10 mouse cellular contexts compared by ENCODE assay signal in genomic region chr7:98968082-98968674, GRCm38 (mm10).
DNase-seq lines count a peak whose midpoint lies in the region; ATAC-seq lines count a peak whose summit lies in the region.
"Had no signal": no experiment of that assay in that cellular context is flagged by ENCODE, and none has a peak within 500 bp of the region (broad histone marks: within the 10 kb centered on the region; RNA-seq: fewer than 3 reads in every experiment).

No protein-coding gene starts in this region.

- peak overlapping the region; percentile 43 for H3K4me2 ChIP-seq in heart, embryonic 14.5 days (ENCODE audit: low read length)
- peak overlapping the region; percentile 14; the same call in 1 of the 2 replicates for H3K4me2 ChIP-seq in embryonic facial prominence, embryonic 11.5 days (ENCODE audit: low read depth, low read length)
- H3K4me2 ChIP-seq in limb, embryonic 15.5 days: peak overlapping the region; percentile 22; the same call in 1 of the 2 replicates

- no peaks in the 10 kb centered on the region for H3K27me3 ChIP-seq in heart, embryonic 14.5 days (ENCODE audit: control insufficient read depth, insufficient read depth, low read length)
- no peaks in the 10 kb centered on the region for H3K27me3 ChIP-seq in embryonic facial prominence, embryonic 11.5 days (ENCODE audit: control insufficient read depth, insufficient read depth, low read length)
- H3K27me3 ChIP-seq in limb, embryonic 15.5 days: no peaks in the 10 kb centered on the region

- intact Hi-C loops in heart, postnatal 25 days (cut with DNase I): no loop called here

- H3K4me3 ChIP-seq in heart, embryonic 14.5 days (ENCODE audit: control insufficient read depth in 1 of 2, insufficient read depth in 1 of 2, low read depth in 1 of 2, low read length in 2 of 2): peak overlapping the region in 1 of 2 experiments; percentile 6; a peak in 1 of 4 replicates
- no peak overlapping the region for H3K4me3 ChIP-seq in embryonic facial prominence, embryonic 11.5 days (ENCODE audit: low read depth, low read length)
- no peak overlapping the region for H3K4me3 ChIP-seq in limb, embryonic 15.5 days

- H3K36me3 ChIP-seq in heart, embryonic 14.5 days (ENCODE audit: control insufficient read depth, insufficient read depth, low read length): no peaks in the 10 kb centered on the region
- H3K36me3 ChIP-seq in embryonic facial prominence, embryonic 11.5 days (replicated peaks; ENCODE audit: control insufficient read depth, insufficient read depth, low read depth, low read length): no peaks in the 10 kb centered on the region
- H3K36me3 ChIP-seq in limb, embryonic 15.5 days: no peaks in the 10 kb centered on the region

- ATAC-seq in heart, embryonic 14.5 days (ENCODE audit: insufficient number of reproducible peaks, insufficient read depth, low FRiP score, low read depth): no peak
- ATAC-seq in embryonic facial prominence, embryonic 11.5 days (replicated peaks; ENCODE audit: insufficient number of reproducible peaks, low FRiP score, low TSS enrichment, low read depth): no peak
- no peak for ATAC-seq in limb, embryonic 15.5 days (ENCODE audit: insufficient number of reproducible peaks, low FRiP score, low TSS enrichment, low read depth)
- ATAC-seq in megakaryocyte progenitor cell, adult 5-6 weeks (replicated peaks; ENCODE audit: poor library complexity): no peak

- no peak for DNase-seq in heart, postnatal 25 days (ENCODE audit: low spot score)
- peak; percentile 17 for DNase-seq in CD4-positive, CD25-positive, alpha-beta regulatory T cell, adult 2 months (ENCODE audit: low read depth, low spot score)
- DNase-seq in embryonic facial prominence, embryonic 11.5 days (ENCODE audit: low spot score): no peak
- no peak for DNase-seq in ovary, postnatal 10 days (ENCODE audit: low spot score)
- no peak for DNase-seq in gastrocnemius, adult 8-10 months (ENCODE audit: low spot score in 2 of 2)
- DNase-seq: adrenal gland, postnatal 10 days; kidney, adult 11 months had no signal

- peak overlapping the region in 1 of 2 experiments; percentile 12; a peak in 2 of 4 replicates for H3K27ac ChIP-seq in heart, embryonic 14.5 days (replicated peaks in 1 of 2; ENCODE audit: control insufficient read depth in 1 of 2, insufficient read depth in 1 of 2, low read depth in 2 of 2, low read length in 2 of 2)
- no peak overlapping the region for H3K27ac ChIP-seq in embryonic facial prominence, embryonic 11.5 days (replicated peaks; ENCODE audit: low read depth, low read length)
- no peak overlapping the region for H3K27ac ChIP-seq in limb, embryonic 15.5 days

- H3K9me3 ChIP-seq in heart, embryonic 14.5 days (ENCODE audit: control insufficient read depth, low read length): 0 out of 2 replicates have a peak, but pooled peaks cover 6% of the 10 kb centered on the region
- no peaks in the 10 kb centered on the region for H3K9me3 ChIP-seq in embryonic facial prominence, embryonic 11.5 days (replicated peaks; ENCODE audit: control insufficient read depth, low read length)
- no peaks in the 10 kb centered on the region for H3K9me3 ChIP-seq in limb, embryonic 15.5 days

- H3K4me1 ChIP-seq in heart, embryonic 14.5 days (ENCODE audit: control insufficient read depth in 2 of 2, insufficient read depth in 2 of 2, low read length in 2 of 2): peaks cover 16% of the 10 kb centered on the region in 2 experiments
- no peaks in the 10 kb centered on the region for H3K4me1 ChIP-seq in embryonic facial prominence, embryonic 11.5 days (ENCODE audit: control insufficient read depth, insufficient read depth, low read length)
- H3K4me1 ChIP-seq in limb, embryonic 15.5 days: peaks cover 20% of the 10 kb centered on the region

- WGBS in heart, embryonic 14.5 days: 29% methylated on average over 16 of the region's 16 CpGs
- 15% methylated on average over 16 of the region's 16 CpGs for WGBS in embryonic facial prominence, embryonic 11.5 days
- WGBS in limb, embryonic 15.5 days: 19% methylated on average over 16 of the region's 16 CpGs

- H3K9ac ChIP-seq in heart, embryonic 14.5 days (ENCODE audit: low read length): no peak overlapping the region
- 0 out of 2 replicates have a peak overlapping the region, but pooled peaks have one; percentile 4 for H3K9ac ChIP-seq in embryonic facial prominence, embryonic 11.5 days (replicated peaks; ENCODE audit: low read length)
- no peak overlapping the region for H3K9ac ChIP-seq in limb, embryonic 15.5 days
